Mouse (Mus musculus): Measurements from ENCODE around the gene Clec2l.

GRCm38 (mm10) chr6:38682532-38682931 is 19.7 kb downstream of the Clec2l start:
- no peak for TF ChIP-seq CTCF (IDR thresholded peaks at IDR 0.05; ENCODE audit: insufficient read depth, low read length)
- no peak for TF ChIP-seq POLR2A (IDR thresholded peaks at IDR 0.05; ENCODE audit: borderline replicate concordance, extremely low read depth, low read depth, low read length)
